ENCODE assay signal across 9 mouse cellular contexts in genomic region chr17:46454539-46454938, GRCm38 (mm10). TPM values are rescaled to one million over a fixed set of nuclear protein-coding genes. Genes with fewer than 3 reads are reported as not detected.
DNase-seq lines count a peak whose midpoint lies in the region; ATAC-seq and TF ChIP-seq lines count a peak whose summit lies in the region.
"Had no signal": no experiment of that assay in that cellular context is flagged by ENCODE, and none has a peak within 500 bp of the region (broad histone marks: within the 10 kb centered on the region; RNA-seq: fewer than 3 reads in every experiment).

No protein-coding gene starts in this region.

- ATAC-seq in hindbrain, embryonic 11.5 days (ENCODE audit: low FRiP score): 0 out of 2 replicates have a peak, but pooled peaks have one; percentile 16
- ATAC-seq in liver, embryonic 16.5 days (ENCODE audit: low read depth): no peak

- TF ChIP-seq POLR2A in ES-Bruce4 (IDR thresholded peaks at IDR 0.05; ENCODE audit: insufficient read depth, low read length): no peak

- peaks cover 61% of the 10 kb centered on the region for H3K4me1 ChIP-seq in heart, embryonic 10.5 days
- H3K4me1 ChIP-seq in ES-Bruce4 (ENCODE audit: control insufficient read depth, insufficient read depth, low read length): peaks cover 8% of the 10 kb centered on the region
- peaks cover 16% of the 10 kb centered on the region for H3K4me1 ChIP-seq in hindbrain, embryonic 11.5 days (replicated peaks; ENCODE audit: control insufficient read depth, insufficient read depth, low read length)
- peaks cover 7% of the 10 kb centered on the region for H3K4me1 ChIP-seq in liver, embryonic 16.5 days (ENCODE audit: control insufficient read depth, low read depth, low read length)

- peak overlapping the region; percentile 73 for H3K4me2 ChIP-seq in hindbrain, embryonic 11.5 days (replicated peaks; ENCODE audit: low read depth, low read length)
- peak overlapping the region; percentile 39; the same call in 1 of the 2 replicates for H3K4me2 ChIP-seq in liver, embryonic 16.5 days (ENCODE audit: low read depth, low read length)

- H3K9ac ChIP-seq in ES-Bruce4 (ENCODE audit: low read depth, poor library complexity, severe bottlenecking): peak overlapping the region; percentile 33
- peak overlapping the region; percentile 44; the same call in 1 of the 2 replicates for H3K9ac ChIP-seq in hindbrain, embryonic 11.5 days (ENCODE audit: low read depth, low read length)
- H3K9ac ChIP-seq in liver, embryonic 16.5 days (ENCODE audit: low read depth, low read length): no peak overlapping the region

- TF ChIP-seq CTCF in ES-Bruce4 (IDR thresholded peaks at IDR 0.05; ENCODE audit: low read depth, low read length): no peak

- WGBS in heart, embryonic 10.5 days: 1% methylated on average over 9 of the region's 9 CpGs
- WGBS in hindbrain, embryonic 11.5 days: 1% methylated on average over 9 of the region's 9 CpGs
- WGBS in liver, embryonic 16.5 days (ENCODE audit: insufficient replicate concordance): 5% methylated on average over 9 of the region's 9 CpGs

- peaks cover 90% of the 10 kb centered on the region for H3K27me3 ChIP-seq in heart, embryonic 10.5 days (ENCODE audit: insufficient read depth, poor library complexity, severe bottlenecking)
- H3K27me3 ChIP-seq in ES-Bruce4 (ENCODE audit: control insufficient read depth, insufficient read depth, low read length, poor library complexity, severe bottlenecking): no peaks in the 10 kb centered on the region
- peaks cover 23% of the 10 kb centered on the region for H3K27me3 ChIP-seq in hindbrain, embryonic 11.5 days (ENCODE audit: control insufficient read depth, insufficient read depth, low read length)
- peaks cover 60% of the 10 kb centered on the region for H3K27me3 ChIP-seq in liver, embryonic 16.5 days (ENCODE audit: control insufficient read depth, insufficient read depth, low read depth, low read length)

- intact Hi-C loops in left cerebral cortex, postnatal 14 days (cut with DNase I): no loop called here

- H3K36me3 ChIP-seq in heart, embryonic 10.5 days: no peaks in the 10 kb centered on the region
- H3K36me3 ChIP-seq in ES-Bruce4 (ENCODE audit: control insufficient read depth, insufficient read depth, low read length, poor library complexity, severe bottlenecking): no peaks in the 10 kb centered on the region
- H3K36me3 ChIP-seq in hindbrain, embryonic 11.5 days (ENCODE audit: control insufficient read depth, insufficient read depth, low read length): no peaks in the 10 kb centered on the region
- no peaks in the 10 kb centered on the region for H3K36me3 ChIP-seq in liver, embryonic 16.5 days (ENCODE audit: control insufficient read depth, insufficient read depth)

- H3K27ac ChIP-seq in heart, embryonic 10.5 days: peak overlapping the region; percentile 44
- H3K27ac ChIP-seq in ES-Bruce4 (ENCODE audit: insufficient read depth, low read length): no peak overlapping the region
- 0 out of 2 replicates have a peak overlapping the region, but pooled peaks have one; percentile 51 for H3K27ac ChIP-seq in hindbrain, embryonic 11.5 days (ENCODE audit: low read depth, low read length)
- no peak overlapping the region for H3K27ac ChIP-seq in liver, embryonic 16.5 days (ENCODE audit: low read length)

- DNase-seq in heart, embryonic 10.5 days (ENCODE audit: low spot score): no peak
- DNase-seq in heart, adult 18-20 months: no peak
- DNase-seq in hindbrain, embryonic 11.5 days (ENCODE audit: low spot score): peak; percentile 63
- no peak for DNase-seq in adrenal gland, postnatal 4 days (ENCODE audit: low spot score in 2 of 2)
- DNase-seq in B cell, adult 2 months: no peak
- DNase-seq in left cerebral cortex, postnatal 14 days (ENCODE audit: low spot score in 2 of 2): no peak

- H3K9me3 ChIP-seq in heart, embryonic 10.5 days: no peaks in the 10 kb centered on the region
- no peaks in the 10 kb centered on the region for H3K9me3 ChIP-seq in ES-Bruce4 (replicated peaks; ENCODE audit: control insufficient read depth, insufficient read depth, low read length, poor library complexity, severe bottlenecking)
- no peaks in the 10 kb centered on the region for H3K9me3 ChIP-seq in hindbrain, embryonic 11.5 days (ENCODE audit: control insufficient read depth, low read length)
- H3K9me3 ChIP-seq in liver, embryonic 16.5 days (replicated peaks; ENCODE audit: control insufficient read depth, low read length): no peaks in the 10 kb centered on the region

- peak overlapping the region; percentile 59 for H3K4me3 ChIP-seq in heart, embryonic 10.5 days
- no peak overlapping the region for H3K4me3 ChIP-seq in ES-Bruce4 (ENCODE audit: low read depth, low read length)
- H3K4me3 ChIP-seq in hindbrain, embryonic 11.5 days (ENCODE audit: low read depth, low read length): peak overlapping the region; percentile 31
- H3K4me3 ChIP-seq in liver, embryonic 16.5 days (ENCODE audit: low read depth, low read length): no peak overlapping the region

- no peak for TF ChIP-seq EP300 in ES-Bruce4 (IDR thresholded peaks at IDR 0.05; ENCODE audit: insufficient read depth, low read depth, low read length)

RNA-seq across cellular contexts. Expression of gene Slc22a7, which starts 16.3 kb away (rescaled TPM):
- 0.15 and 0.30 TPM in 2 replicates for polyA plus RNA-seq in heart, embryonic 10.5 days (2016; fragmentation: Nextera tagmentation; extraction: Ambion mirVana)
- not detected for total RNA-seq in heart, adult 18-20 months (2021)
- 6.0 and 6.1 TPM in 2 replicates for polyA plus RNA-seq in ES-Bruce4 (2011; ENCODE audit: insufficient read depth, insufficient read length, low read depth, missing spikeins)
- polyA plus RNA-seq in hindbrain, embryonic 11.5 days (2014; fragmentation: Nextera tagmentation; extraction: Ambion mirVana): not detected in 2 replicates
- 0.06 TPM in 1 of 2 replicates, not detected in the other for polyA plus RNA-seq in liver, embryonic 16.5 days (2015; fragmentation: Nextera tagmentation; extraction: Ambion mirVana)
- total RNA-seq in adrenal gland, postnatal 4 days (2021): 1 to 10 TPM in 1 of 2 experiments, under 1 TPM in 1; 0.14 to 4.0 TPM
- total RNA-seq in left cerebral cortex, postnatal 14 days (2021): under 1 TPM; 0.53 to 0.89 TPM
- total RNA-seq: adrenal gland, adult 18-20 months had no signal

RNA-seq across cellular contexts. Expression of gene Crip3, which starts 25.8 kb away (rescaled TPM):
- polyA plus RNA-seq in heart, embryonic 10.5 days (2016; fragmentation: Nextera tagmentation; extraction: Ambion mirVana): 0.54 and 0.83 TPM in 2 replicates
- total RNA-seq in heart, adult 18-20 months (2021): 1 to 10 TPM in 1 of 2 experiments, under 1 TPM in 1; 0.82 to 1.2 TPM
- 1.3 TPM in 1 of 2 replicates, not detected in the other for polyA plus RNA-seq in ES-Bruce4 (2011; ENCODE audit: insufficient read depth, insufficient read length, low read depth, missing spikeins)
- polyA plus RNA-seq in hindbrain, embryonic 11.5 days (2014; fragmentation: Nextera tagmentation; extraction: Ambion mirVana): 0.74 and 0.86 TPM in 2 replicates
- polyA plus RNA-seq in liver, embryonic 16.5 days (2015; fragmentation: Nextera tagmentation; extraction: Ambion mirVana): not detected in 2 replicates
- 1 to 10 TPM; 1.6 to 2.0 TPM for total RNA-seq in adrenal gland, postnatal 4 days (2021)
- total RNA-seq in left cerebral cortex, postnatal 14 days (2021): 1 to 10 TPM; 3.3 to 5.3 TPM

RNA-seq across cellular contexts. Expression of gene Ttbk1, which starts 32.9 kb away (rescaled TPM):
- 0.09 and 0.14 TPM in 2 replicates for polyA plus RNA-seq in heart, embryonic 10.5 days (2016; fragmentation: Nextera tagmentation; extraction: Ambion mirVana)
- under 1 TPM; 0.20 to 0.28 TPM for total RNA-seq in heart, adult 18-20 months (2021)
- polyA plus RNA-seq in ES-Bruce4 (2011; ENCODE audit: insufficient read depth, insufficient read length, low read depth, missing spikeins): 0.90 and 1.3 TPM in 2 replicates
- 2.3 and 2.4 TPM in 2 replicates for polyA plus RNA-seq in hindbrain, embryonic 11.5 days (2014; fragmentation: Nextera tagmentation; extraction: Ambion mirVana)
- polyA plus RNA-seq in liver, embryonic 16.5 days (2015; fragmentation: Nextera tagmentation; extraction: Ambion mirVana): not detected in 2 replicates
- 1 to 10 TPM; 2.4 to 3.7 TPM for total RNA-seq in adrenal gland, postnatal 4 days (2021)
- 100 to 1,000 TPM; 135 to 142 TPM for total RNA-seq in left cerebral cortex, postnatal 14 days (2021)

RNA-seq across cellular contexts. Expression of gene Dnph1, which starts 42.0 kb away (rescaled TPM):
- polyA plus RNA-seq in heart, embryonic 10.5 days (2016; fragmentation: Nextera tagmentation; extraction: Ambion mirVana): 36.5 and 52.8 TPM in 2 replicates
- total RNA-seq in heart, adult 18-20 months (2021): 1 to 10 TPM; 1.2 to 1.5 TPM
- polyA plus RNA-seq in ES-Bruce4 (2011; ENCODE audit: insufficient read depth, insufficient read length, low read depth, missing spikeins): 21.8 and 24.1 TPM in 2 replicates
- 59.7 and 64.7 TPM in 2 replicates for polyA plus RNA-seq in hindbrain, embryonic 11.5 days (2014; fragmentation: Nextera tagmentation; extraction: Ambion mirVana)
- 12.7 and 15.6 TPM in 2 replicates for polyA plus RNA-seq in liver, embryonic 16.5 days (2015; fragmentation: Nextera tagmentation; extraction: Ambion mirVana)
- 1 to 10 TPM; 9.2 to 9.3 TPM for total RNA-seq in adrenal gland, postnatal 4 days (2021)
- 1 to 10 TPM; 5.2 to 5.3 TPM for total RNA-seq in left cerebral cortex, postnatal 14 days (2021)

Comparison
In these comparisons a context has a peak if more than half of its experiments do, and no peak if none do; other contexts are left out.
1. H3K27ac ChIP-seq: peak in heart, embryonic 10.5 days (single experiment) and hindbrain, embryonic 11.5 days (single experiment); none in ES-Bruce4 (single experiment) and liver, embryonic 16.5 days (single experiment).
2. H3K4me3 ChIP-seq: peak in heart, embryonic 10.5 days (single experiment) and hindbrain, embryonic 11.5 days (single experiment); none in ES-Bruce4 (single experiment) and liver, embryonic 16.5 days (single experiment).